Mouse (Mus musculus) olfactory bulb, adult 2 months (tissue): ENCODE data around the gene Fam110a.

Source experiments
- CTCF ChIP-seq: fragments of 200-500 bp; IDR thresholded peaks from 2 replicates; pipeline ENCODE4 v1.5.1; 2012; ENCODE audit warnings: low read depth, mild to moderate bottlenecking, low read length, moderate library complexity; ENCODE audit not compliant: insufficient read depth
- POLR2A ChIP-seq: fragments of 200-500 bp; IDR thresholded peaks from 2 replicates; pipeline ENCODE4 v1.6.1; 2012; ENCODE audit warnings: mild to moderate bottlenecking, low read depth, low read length, moderate library complexity; ENCODE audit not compliant: insufficient read depth

DNA sequence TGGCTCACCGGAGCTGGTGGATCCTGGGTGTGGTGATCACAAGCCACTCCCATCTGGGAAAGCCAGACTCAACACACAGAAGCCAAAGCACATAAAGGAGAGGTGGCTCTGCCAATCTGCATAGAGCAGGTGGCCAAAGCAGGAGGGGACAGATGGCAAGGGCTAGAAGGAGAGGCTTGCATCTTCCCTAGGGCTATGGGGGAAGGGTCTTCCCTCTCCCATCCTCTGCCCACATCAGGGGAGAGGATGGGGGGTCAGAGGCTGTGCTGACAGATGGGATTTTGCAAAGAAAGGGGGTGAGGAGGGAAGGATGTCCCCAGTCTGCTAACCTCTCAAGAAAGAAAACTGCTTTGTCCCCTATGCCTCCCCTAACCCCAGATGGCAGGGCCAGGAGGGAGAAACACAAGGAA lies 11.0 kb upstream of the Fam110a start:
- TF ChIP-seq CTCF (no peak), POLR2A (no peak)
